Mouse (Mus musculus): ENCODE results near the gene Fgb.

GRCm38 (mm10) chr3:83068869-83069268, 19.2 kb upstream of the Fgb start:
- no peak for TF ChIP-seq CTCF (IDR thresholded peaks at IDR 0.05)
- TF ChIP-seq POLR2A (IDR thresholded peaks at IDR 0.05; ENCODE audit: insufficient read depth, low read depth, low read length), result no peak
